Mouse (Mus musculus): Measurements from ENCODE around the gene Tdrd1.

Gene Tdrd1

DNA sequence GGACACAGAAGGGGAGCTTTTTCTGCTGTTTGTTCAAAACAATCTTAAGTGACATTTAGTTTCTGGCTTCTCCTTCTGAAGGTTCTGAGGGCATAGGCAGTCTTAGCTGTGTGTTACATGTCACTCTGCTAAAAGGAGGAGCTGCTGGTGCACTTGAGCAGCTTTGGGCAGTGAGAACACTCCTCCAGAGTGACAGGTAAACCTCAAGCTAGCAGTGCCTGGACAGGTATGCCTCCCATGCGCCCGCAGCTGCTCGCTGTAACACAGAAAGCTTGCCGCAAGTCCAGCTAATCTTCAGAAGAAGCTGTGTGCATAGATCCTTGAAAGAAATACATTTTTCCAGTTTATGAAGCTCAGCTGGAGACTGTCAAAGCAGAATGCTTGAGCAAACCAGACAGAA is 4.2 kb downstream of the Tdrd1 start:
- DNase-seq = no peak

- no peak for DNase-seq
Observed at GRCm38 (mm10) chr19:56835340-56835739, 9.3 kb downstream of the Tdrd1 start.

DNA sequence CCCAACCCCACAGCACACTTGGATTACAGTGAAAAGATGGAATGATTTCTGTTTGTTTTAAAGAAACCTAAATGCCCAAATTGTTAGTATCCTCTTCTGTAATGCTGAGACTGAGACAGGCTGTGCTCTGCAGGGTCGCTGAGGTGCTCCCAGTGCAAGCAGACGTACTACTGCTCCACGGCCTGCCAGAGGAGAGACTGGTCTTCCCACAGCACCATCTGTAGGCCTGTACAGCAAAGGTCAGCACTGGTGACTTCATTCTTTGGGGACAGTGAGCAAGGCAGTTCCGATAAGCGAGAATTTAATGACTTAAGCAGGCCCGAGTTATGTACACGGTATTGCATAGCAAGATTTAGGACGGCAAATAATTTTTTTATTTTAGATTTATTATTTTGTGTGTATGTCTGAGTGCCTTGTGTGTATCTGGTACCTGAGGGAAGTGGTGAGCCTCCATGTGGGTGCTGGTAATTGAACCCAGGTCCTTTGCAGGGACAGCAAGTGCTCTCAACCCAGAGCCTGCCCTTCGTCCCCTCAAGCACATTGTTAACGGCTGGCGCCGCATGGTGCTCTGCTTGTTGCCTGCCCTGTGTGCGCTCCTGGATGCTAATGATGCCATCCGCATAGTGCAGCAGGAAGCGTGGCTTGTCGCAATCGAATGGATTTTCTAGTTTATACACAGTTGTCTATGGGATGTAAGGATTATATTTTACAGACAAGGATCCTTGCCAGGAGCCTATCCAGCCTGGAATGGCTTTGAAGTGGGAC is 13.1 kb downstream of the Tdrd1 start:
- DNase-seq = no peak

DNA sequence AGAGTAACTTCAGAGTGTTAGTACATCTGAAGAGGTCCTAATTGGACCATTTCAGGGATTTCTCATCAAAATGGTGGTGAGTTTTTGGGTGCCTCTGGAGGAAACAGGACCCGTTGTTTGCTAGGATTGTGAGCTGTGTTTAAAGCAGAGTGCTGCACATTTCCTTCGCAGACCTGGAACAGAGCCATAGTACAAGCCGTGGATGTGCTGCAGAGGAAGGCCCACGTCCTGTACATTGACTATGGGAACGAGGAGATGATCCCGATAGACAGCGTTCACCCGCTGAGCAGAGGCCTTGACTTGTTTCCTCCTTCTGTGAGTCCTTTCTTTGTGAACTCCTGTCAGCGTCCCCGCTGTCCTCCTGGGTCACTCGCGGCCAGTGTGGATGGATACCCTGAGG is 17.0 kb downstream of the Tdrd1 start:
- no peak for DNase-seq

- no peak for DNase-seq
Observed at GRCm38 (mm10) chr19:56852590-56852989, 26.6 kb downstream of the Tdrd1 start.

DNA sequence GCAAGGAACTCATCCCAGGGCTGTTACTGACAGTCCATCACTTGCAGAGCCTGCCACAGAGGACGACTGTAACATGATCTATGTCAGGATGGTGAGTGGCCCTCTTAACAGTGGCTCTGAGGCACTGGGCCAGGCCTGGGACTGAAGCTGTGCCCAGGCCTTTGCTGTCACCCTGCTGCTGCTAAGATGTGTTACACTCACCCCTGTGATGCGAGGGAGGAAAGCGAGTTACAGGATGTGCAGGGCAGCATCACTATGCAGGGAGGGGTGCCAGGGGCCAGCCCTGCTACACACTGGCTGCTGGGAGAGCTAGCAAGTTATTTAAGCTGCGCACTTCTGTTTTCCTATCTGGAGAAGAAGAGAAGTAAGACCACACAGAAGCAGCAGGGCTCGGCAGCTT is 30.4 kb downstream of the Tdrd1 start:
- DNase-seq = peak; percentile 36

DNA sequence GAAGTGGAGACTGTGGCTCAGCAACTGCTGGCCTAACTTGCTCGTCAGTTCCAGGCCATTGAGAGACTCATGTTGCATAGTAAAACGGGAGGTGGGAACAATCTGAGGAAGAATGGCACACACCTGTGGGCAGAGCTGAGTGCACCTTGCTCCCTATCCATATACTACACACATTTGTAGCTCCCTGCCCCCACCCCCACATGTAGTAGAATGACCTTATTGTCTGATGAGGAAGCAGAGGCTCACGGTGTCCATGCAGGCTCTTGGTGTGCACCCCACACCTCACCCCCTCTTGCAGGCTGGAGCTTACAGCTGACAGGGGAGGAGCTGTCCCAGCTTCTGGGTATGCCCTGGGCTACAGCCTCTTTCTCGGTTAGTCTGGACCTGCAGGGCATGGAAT is 41.7 kb downstream of the Tdrd1 start:
- no peak for DNase-seq

GRCm38 (mm10) chr19:56873816-56874600 is 48.0 kb downstream of the Tdrd1 start, which contains the start of gene Vwa2:
TSS of gene Vwa2 (plus strand) at chr19:56874249.
- peak; percentile 33 for DNase-seq

DNA sequence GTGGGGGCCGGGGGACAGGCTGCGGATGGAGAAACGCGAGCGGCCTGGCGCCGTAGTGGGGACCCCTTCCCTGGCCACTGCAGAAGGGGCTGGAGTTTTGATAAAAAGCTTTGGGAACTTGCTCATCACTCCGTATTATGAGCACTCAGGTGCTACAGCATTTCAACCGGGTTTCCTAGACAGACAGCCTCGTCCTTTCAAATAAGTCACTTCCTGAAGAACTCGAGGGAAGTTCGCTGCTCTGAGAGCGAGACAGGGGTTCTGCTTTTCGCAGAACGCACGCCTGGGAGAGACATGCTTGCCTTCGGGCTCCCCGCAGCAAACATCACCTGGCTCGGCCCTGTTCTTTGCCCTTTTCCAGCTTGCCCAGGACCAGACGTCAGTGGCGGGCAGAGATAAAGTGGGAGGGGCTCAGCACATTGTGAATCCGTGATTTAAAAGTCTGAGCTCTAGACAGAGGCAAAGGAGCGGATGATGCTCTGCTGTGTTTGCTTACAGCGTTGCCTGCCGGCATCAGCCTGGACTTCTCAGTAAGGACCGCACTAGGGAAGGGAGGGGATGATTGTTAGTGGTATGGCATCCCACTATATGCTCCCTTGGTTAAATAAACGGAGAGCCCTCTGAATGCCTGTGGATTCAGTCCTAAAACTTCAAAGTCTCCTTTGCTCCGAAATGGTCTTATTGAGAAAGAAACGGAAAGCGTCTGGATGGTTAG is 48.7 kb downstream of the Tdrd1 start:
- no peak for DNase-seq

- DNase-seq = no peak
Observed at GRCm38 (mm10) chr19:56877364-56877763, 51.4 kb downstream of the Tdrd1 start.

DNA sequence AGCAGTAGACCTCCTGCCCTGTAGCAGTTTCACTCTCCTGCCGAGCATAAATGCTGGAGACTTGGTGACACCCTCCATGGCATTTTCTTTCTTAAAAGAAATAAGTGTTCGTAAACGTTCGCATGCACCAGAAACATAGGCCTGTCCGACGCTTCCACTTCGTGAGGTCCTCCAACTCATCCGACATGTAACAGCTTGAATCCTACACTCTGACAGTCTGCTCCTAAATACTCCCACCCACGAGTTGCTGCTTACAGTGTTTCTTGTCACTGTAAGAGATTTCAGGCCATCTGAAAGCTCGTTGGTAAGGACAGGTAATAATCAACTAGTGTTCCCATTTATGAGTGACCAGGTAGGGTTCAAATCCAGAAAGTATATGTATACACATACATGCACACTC is 61.9 kb downstream of the Tdrd1 start:
- no peak for DNase-seq

- no peak for DNase-seq
Observed at GRCm38 (mm10) chr19:56888654-56889053, 62.6 kb downstream of the Tdrd1 start.

DNA sequence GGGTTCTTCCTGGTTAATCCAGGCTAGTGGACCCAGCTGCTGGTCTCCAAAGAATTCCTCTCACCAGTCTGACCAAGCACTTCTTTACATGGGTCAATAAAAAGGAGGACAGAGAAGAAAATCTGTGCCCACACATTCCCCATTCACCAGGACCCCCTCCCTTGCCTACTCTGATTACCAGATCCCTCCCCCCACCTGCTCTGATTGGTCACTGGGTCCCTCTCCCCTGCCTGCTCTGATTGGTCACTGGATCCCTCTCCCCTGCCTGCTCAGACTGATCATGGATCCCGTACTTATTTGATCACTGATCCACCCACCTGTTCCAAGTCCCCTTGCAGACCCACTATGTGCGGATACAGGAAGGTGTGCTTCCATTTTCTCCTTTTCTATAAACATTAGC is 65.4 kb downstream of the Tdrd1 start:
- no peak for DNase-seq

- no peak for DNase-seq
Observed at GRCm38 (mm10) chr19:56892586-56892985, 66.6 kb downstream of the Tdrd1 start.

- DNase-seq = no peak
Observed at GRCm38 (mm10) chr19:56893326-56893725, 67.3 kb downstream of the Tdrd1 start.

DNA sequence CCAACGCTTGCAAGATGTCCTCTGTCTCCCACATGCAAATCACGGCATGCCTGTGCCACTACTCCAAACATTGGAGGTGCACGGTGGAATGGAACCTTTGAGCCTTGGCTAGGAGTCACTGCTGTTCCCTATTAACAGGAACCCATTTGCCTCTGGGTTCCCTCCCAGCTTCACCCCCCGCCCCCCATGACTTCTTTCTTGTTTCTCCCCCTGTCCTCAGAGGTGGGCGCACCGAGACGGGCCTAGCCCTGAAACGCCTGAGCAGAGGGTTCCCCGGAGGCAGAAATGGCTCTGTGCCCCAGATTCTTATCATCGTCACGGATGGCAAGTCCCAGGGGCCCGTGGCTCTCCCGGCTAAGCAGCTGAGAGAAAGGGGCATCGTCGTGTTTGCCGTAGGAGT is 71.6 kb downstream of the Tdrd1 start:
- no peak for DNase-seq

DNA sequence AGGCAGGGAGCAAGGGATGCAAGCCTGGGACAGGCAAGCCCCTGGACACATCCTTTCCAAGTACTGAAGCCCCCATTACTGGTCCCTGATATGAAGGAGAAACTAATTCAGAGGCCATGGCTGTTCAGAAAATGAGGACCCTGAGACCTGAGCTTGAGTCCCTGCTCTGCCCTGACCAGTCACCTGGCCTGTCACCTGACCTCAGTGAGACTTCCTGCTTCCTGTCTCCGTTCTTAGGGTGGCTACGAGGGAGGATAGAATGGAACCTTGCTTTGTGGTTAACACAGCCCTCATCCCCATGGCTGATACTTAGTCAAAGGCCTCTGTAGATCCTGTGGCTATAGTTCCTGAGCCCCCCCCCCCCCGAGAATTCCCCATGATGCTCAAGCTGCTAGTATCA is 78.1 kb downstream of the Tdrd1 start:
- DNase-seq = no peak

GRCm38 (mm10) chr19:56905395-56905794 is 79.4 kb downstream of the Tdrd1 start:
- no peak for DNase-seq

GRCm38 (mm10) chr19:56907850-56908249 is 81.8 kb downstream of the Tdrd1 start:
- DNase-seq = no peak

DNA sequence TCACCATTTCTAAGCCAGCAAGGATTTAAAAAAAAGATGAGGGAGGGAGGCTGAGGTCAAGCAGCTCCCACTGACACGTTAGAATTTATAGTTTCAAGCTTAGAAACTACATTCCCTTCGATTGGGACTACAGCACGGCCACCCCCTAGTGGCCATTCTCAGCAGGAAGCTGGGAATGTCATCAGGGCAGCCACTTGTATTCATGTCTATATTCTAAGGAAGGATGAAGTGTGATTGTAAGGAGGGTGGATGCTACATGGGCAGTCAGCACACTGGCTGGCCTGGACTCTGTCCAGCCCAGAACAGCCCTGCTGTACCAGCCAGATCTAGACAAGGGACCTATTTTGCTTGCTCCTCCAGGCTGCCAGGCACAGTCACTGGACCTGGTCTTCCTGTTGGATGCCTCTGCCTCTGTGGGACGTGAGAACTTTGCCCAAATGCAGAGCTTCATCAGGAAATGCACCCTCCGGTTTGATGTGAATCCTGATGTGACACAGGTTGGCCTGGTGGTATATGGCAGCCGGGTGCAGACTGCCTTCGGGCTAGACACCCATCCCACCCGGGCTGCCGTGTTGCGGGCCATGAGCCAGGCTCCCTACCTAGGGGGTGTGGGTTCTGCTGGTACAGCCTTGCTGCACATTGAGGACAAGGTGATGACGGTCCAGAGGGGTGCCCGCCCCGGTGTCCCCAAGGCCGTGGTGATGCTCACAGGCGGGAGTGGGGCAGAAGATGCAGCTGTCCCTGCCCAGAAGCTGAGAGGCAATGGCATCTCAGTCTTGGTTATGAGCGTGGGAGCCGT is 82.7 kb downstream of the Tdrd1 start:
- peak; percentile 66 for DNase-seq

GRCm38 (mm10) chr19:56910561-56910960 is 84.6 kb downstream of the Tdrd1 start:
- DNase-seq = no peak

DNA sequence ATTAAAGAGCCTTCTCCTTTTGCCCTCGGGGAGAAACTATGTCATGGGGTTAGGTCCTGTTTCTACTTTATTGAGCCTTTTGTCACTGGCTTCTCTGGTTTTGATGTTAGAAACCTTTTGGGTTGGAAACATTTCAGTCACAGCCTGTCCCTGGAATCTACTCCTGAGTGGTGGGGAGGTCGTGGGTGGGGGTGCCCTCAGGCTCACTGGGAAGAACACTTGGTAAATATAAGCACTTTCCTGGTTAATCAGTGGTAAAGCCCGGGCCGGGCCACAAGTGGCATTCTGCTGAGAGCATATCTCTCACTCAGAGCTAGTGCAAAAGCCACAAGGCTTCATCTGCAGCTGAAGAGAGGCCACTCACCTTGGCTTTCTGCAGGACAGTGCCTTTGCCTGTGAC is 87.8 kb downstream of the Tdrd1 start:
- DNase-seq = no peak

DNA sequence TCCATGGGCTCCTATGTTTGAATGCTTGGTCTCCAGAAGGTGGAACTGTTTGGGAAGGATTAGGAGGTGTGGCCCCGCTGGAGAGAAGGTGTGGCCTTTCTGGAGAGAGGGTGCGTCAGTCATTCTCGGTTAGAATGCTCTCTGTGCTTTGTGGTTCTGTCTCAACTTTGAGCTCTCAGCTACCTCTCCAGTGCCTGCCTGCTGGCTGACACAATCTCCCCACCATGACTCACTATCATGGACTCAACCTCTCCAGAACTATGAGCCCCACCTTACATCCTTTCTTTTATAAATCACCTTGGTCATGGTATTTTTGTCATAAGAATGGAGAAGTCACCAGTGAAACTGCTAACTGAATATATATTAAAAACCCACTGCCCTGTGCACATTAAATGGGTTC is 88.6 kb downstream of the Tdrd1 start:
- peak; percentile 4 for DNase-seq

Data from lung, postnatal 10 days (tissue).